Mouse (Mus musculus): ENCODE measurements around the gene Adh5. TPM values are rescaled to one million over a fixed set of nuclear protein-coding genes. Genes with fewer than 3 reads are reported as not detected.
"Not testable (repeated sequence)": the region's sequence is repeated elsewhere in the genome, so short reads cannot be mapped to it uniquely, and the experiment has no call there.

Adh5 gene
- total RNA-seq, 2 experiments from 2014 or later, result 83.1 to 83.9 TPM

DNA sequence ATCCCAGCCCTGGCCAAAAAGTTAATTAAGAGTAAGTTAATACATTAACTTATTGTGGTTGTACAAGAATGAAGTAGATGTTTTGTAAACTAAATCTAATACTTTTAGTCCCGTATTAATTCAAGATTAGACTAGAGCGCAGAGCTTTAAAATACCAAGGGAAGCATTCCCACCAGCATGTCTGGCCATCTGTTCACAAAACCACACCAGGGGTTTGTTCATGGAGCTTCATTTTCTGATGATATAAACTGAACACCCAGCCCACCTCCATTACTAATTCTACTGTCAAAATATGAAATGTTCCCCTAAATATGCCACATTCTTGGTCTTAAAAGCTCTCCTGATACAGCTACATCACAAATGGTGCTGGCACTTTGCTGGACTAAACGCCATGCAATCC lies 15.5 kb downstream of the Adh5 start:
- DNase-seq (ENCODE audit: low spot score in 2 of 2), result peak in 1 of 2 experiments; percentile 60

- no peak for DNase-seq (ENCODE audit: low spot score in 2 of 2)
These were observed 17.4 kb downstream of the Adh5 start for GRCm38 (mm10) chr3:138460260-138460659.

- no peak for DNase-seq (ENCODE audit: low spot score in 2 of 2)
These were observed 18.9 kb downstream of the Adh5 start for GRCm38 (mm10) chr3:138461832-138462231.

DNA sequence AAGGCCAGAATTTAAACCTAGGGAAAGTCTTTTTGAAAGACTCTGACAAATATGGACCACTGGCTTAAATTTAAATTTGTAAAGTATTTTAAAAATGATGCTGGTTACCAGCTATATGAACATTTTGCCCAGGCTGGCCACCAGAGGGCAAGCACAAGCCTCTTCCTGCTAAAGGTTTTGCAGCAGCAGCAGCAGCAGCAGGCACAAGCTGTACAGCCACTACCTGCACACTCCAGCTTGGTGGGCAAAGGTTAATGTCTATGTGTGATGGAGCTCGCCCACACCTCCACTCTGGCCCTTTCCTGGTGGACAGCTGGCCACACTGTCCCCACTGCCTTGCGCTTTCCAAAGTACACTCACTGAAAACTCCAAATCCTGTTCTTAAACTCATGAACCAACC lies 20.2 kb downstream of the Adh5 start:
- DNase-seq (ENCODE audit: low spot score in 2 of 2), result no peak

DNA sequence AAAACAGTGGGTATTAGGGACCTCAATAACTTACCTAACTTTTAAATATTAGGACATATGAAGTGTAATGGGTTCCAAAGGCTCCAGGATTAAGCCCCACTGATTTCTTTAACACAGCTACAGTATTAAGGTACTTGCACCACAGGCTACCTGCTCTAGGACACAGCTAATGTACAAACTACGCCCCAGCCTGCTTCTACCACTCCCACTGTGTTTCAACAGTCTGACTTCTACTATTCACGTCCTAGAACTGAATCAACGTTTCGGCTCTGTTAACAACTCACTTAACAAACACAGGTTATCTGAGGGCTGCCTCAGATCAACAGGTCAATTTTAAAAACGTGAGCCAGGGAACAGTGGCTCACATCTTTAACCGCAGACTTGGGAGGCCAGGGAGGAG lies 20.9 kb downstream of the Adh5 start:
- no peak for DNase-seq (ENCODE audit: low spot score in 2 of 2)

DNA sequence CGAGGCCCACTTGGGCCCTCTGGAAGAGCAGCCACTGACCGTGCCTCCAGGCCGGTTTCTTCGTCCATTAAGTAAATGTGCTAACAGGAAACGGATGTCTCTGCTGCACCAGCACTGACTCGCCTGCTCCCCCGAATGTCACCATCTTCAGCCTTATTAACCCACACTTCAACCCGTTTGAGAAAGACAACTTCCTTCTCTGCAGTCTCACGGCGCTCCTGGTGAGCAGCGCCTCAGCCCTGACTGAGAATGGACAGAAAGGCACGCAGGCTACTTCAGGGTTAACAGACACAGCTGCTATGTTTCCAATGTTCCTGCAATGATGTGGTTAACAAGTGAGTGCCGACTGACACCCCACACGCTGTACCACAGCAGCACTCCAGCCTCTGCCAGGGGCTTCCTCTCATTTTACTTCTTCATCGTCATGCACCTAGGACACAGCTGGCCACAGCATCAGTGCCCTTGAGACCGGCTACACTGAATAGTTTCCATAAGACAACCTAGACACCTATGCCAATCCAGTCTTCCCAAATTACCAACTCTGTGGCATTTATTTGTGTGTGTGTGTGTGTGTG lies 21.8 kb downstream of the Adh5 start:
- DNase-seq (ENCODE audit: low spot score in 2 of 2), result no peak

GRCm38 (mm10) chr3:138466656-138467055 lies 23.8 kb downstream of the Adh5 start:
- not testable (repeated sequence) for DNase-seq (ENCODE audit: low spot score in 2 of 2)

- no peak for DNase-seq (ENCODE audit: low spot score in 2 of 2)
These were observed 28.2 kb downstream of the Adh5 start for GRCm38 (mm10) chr3:138471066-138471465.

DNA sequence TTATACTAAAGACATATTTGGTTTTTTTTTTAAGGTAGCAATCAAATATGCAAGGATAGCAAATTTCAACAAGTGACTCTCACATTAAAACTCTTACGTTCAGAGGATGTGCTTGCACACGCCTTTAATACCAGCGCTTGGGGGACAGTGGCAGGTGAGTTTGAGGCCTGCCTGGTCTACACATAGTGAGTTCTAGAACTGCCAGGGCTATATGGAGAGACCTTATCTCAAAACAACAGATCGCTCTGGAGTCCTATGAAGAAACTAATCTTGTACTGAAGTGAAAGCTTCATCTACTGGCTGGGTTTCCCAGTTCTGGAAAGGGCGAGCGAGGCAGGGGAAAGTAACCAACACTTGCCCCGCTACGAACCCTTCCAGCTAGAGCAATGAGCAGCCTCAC lies 36.6 kb downstream of the Adh5 start:
- DNase-seq (ENCODE audit: low spot score in 2 of 2), result no peak

DNA sequence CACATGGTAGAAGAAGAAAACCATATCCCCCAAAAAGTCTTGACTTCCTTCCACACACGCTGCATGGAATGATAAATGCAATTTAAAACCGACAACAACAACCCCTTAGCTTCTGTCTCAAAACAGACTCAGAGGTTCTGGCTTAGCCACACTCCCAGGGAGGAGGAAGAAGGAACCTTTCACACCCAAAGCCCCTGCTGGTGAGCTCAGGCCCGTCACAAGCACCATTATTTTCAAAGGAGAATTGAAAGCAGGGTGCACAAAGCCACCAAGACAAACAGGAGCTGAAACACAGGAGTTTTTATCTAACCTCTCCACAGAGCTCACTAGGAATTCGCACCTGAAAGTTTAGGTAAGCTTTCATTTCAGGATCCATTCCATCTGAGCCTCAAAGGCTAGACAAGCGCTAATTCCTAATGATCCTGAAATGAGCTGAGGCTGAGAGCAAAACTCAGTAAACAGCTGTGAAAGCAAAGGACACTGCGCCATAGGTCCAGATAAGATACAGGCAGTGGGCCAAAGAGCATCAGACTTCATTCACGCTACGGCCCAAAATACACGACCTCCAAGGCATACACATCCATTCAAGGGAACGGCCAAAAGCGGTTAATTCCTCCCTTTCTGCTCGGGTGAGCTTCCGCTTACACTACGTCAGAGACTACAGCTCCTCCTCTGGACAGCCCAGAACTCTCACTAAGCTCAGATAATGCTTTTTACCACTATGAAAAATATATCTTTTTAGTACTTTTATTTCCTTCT lies 38.8 kb downstream of the Adh5 start:
- DNase-seq (ENCODE audit: low spot score in 2 of 2), result no peak

- DNase-seq (ENCODE audit: low spot score in 2 of 2), result no peak
These were observed 40.3 kb downstream of the Adh5 start for GRCm38 (mm10) chr3:138483240-138483639.

DNA sequence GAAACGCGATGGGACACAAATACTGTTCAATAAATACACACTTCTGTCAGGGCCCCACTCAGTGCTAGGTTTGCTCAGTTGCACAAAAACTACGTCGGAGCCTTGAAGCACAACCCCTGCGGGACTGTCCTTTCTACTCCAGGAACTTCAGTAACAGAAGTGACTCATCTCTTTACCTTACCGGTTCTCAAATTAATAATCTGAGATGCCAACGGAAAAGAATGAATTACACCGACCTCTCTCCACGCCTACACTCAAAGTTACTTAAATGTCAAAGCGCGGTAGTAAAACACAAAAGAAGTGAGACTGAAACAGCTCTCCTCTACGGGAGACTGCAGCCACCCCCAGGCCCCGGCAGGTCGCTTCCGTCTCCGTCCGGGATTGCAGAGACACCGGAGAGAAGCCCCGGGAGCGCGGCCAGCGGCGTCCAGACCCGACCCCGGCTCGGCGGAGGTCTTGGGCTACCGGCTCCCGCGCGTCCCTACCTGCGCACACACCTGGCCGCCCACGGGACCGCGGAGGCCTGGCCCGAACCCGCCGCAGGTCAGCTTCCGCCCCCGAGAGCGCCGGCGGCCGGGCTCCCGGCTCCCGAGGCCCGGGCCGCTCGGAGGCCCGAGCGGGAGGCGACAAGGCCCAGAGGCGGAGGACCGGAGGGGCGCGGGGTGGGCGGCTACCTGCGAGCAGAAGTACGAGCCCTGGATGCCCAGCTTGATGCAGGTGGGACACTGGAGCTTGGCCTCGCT lies 45.9 kb downstream of the Adh5 start:
- peak in 1 of 2 experiments; percentile 22 for DNase-seq (ENCODE audit: low spot score in 2 of 2)

GRCm38 (mm10) chr3:138489327-138490033 lies 46.6 kb downstream of the Adh5 start, which contains the start of gene Metap1:
Gene Metap1 (minus strand): TSS chr3:138489515.
- peak; percentile 94 for DNase-seq (ENCODE audit: low spot score in 2 of 2)

- no peak for DNase-seq (ENCODE audit: low spot score in 2 of 2)
These were observed 47.1 kb downstream of the Adh5 start for GRCm38 (mm10) chr3:138490034-138490337.

DNA sequence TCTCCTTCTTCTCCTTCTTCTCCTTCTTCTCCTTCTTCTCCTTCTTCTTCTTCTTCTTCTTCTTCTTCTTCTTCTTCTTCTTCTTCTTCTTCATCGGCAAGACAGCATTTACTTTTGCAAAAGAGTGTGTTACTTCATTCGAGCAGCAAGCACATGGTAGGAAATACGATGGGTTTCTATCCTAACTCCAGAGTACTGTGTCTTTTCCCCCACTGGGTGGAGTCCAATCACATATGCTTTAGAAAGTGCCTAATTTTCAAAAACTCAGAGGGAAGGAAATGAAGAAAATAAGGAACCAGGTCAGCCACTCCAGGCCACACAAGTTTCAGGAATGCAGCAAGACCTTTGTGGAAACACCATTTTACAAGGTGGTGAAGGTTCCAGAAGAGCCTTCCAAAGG lies 50.8 kb downstream of the Adh5 start:
- DNase-seq (ENCODE audit: low spot score in 2 of 2), result no peak

- DNase-seq (ENCODE audit: low spot score in 2 of 2), result no peak
These were observed 51.7 kb downstream of the Adh5 start for GRCm38 (mm10) chr3:138494565-138494964.

DNA sequence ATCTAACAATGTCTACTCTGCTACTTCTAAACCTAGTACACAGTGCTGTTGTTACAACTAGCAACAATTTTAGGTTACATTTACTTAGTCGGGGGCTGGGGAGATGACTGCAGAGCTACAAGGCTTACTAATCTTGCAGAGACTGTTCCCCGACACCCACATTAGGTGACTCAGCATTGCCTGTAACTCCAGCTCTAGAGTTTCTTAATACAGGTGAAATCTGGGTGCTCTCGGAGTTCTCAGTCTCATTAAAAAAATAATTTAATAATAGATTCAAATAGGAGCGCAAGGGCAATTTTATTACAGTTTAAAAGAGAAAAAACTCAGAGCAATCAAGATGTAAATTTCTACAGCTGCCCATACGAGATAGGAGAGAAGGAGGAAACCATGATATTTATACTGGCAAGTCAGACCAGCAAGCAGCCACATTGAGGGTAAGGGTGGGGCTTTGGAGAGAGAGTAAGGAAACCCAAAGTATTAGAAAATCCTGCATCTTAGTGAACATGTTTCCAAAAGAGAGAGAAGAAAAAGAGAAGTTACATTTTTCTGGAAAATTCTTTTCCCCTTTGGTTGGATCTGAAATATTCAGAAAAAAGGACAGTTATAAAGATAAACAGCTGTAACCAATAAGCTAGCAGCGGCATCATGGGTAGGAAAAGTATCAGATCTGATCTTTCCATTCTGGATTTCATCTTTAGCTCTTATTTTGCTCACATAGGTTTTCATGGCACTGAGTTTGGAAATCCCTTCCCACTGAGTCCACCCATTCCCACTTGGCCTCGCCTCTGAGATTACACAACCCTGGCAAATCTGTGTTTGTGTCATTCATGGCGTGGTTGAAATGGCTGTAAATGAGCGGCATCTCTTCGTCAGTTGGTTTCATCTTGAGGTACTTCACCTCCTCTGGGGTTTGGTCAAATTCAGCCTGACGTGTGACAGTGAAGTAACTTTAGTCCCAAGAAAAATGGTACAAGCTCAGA lies 52.6 kb downstream of the Adh5 start:
- DNase-seq (ENCODE audit: low spot score in 2 of 2), result no peak

DNA sequence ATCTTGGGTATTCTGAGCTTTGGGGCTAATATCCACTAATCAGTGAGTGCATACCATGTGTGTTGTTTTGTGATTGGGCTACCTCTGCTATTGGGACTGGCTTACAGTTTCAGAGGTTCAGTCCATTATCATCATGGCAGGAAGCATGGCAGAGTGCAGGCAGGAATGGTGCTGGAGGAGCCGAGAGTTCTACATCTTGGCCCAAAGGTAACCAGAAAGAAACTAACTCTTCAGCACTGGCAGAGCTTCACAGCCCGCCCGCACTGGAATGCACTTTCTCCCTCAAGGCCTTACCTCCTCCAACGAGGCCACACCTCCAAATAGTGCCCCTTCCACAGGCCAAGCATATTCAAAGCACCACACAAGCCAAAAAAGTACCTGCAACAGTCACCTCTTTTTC lies 55.8 kb downstream of the Adh5 start:
- DNase-seq (ENCODE audit: low spot score in 2 of 2), result no peak

GRCm38 (mm10) chr3:138499854-138500740 lies 57.2 kb downstream of the Adh5 start:
- no peak for DNase-seq (ENCODE audit: low spot score in 2 of 2)

- no peak for DNase-seq (ENCODE audit: low spot score in 2 of 2)
These were observed 60.9 kb downstream of the Adh5 start for GRCm38 (mm10) chr3:138503754-138504153.
